Mouse (Mus musculus): ENCODE measurements around the gene Add3. TPM values are rescaled to one million over a fixed set of nuclear protein-coding genes. Genes with fewer than 3 reads are reported as not detected.

Gene Add3
- polyA plus RNA-seq, 1 experiment from 2014 or later, result 118 TPM

GRCm38 (mm10) chr19:53198706-53199572, 58.7 kb downstream of the Add3 start:
- ATAC-seq (replicated peaks; ENCODE audit: insufficient number of reproducible peaks, insufficient read depth, low FRiP score, low read depth), result no peak
- H3K4me2 ChIP-seq, result no peak overlapping the region

DNA sequence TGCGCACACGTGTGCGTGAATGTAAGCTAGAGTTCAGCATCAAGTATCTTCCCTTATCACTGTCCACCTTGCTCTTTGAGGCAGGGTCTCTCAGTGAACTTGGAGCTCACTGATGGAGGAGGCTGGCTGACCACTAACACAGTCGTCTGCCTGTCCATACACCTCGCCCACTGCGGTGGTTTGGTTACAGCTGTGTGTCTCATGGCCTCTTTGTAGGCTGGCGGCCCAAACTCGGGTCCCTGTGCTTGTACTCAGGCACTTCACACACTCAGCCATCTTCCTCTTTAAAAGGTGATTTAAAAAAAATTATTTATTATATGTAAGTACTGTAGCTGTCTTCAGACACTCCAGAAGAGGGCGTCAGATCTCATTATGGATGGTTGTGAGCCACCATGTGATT, 59.5 kb downstream of the Add3 start:
- no peaks in the 10 kb centered on the region for H3K27me3 ChIP-seq

More at GRCm38 (mm10) chr19:53198706-53199572, 58.7 kb downstream of the Add3 start:
- H3K9me3 ChIP-seq (replicated peaks), result no peaks in the 10 kb centered on the region
- no peaks in the 10 kb centered on the region for H3K27me3 ChIP-seq
- H3K4me1 ChIP-seq (replicated peaks), result peaks cover 27% of the 10 kb centered on the region
- no peak overlapping the region for H3K9ac ChIP-seq
- whole genome bisulfite sequencing, result 68% methylated on average over 17 of the region's 17 CpGs
- no peaks in the 10 kb centered on the region; the same call in 1 of the 2 replicates for H3K36me3 ChIP-seq
- no peak overlapping the region for H3K4me3 ChIP-seq
- H3K27ac ChIP-seq, result peak overlapping the region; percentile 26

GRCm38 (mm10) chr19:53202116-53202515, 61.9 kb downstream of the Add3 start:
- H3K27me3 ChIP-seq, result no peaks in the 10 kb centered on the region
- no peaks in the 10 kb centered on the region for H3K9me3 ChIP-seq (replicated peaks)
- H3K27ac ChIP-seq, result no peak overlapping the region
- H3K4me2 ChIP-seq, result no peak overlapping the region
- peaks cover 10% of the 10 kb centered on the region for H3K4me1 ChIP-seq (replicated peaks)
- 91% methylated on average over 1 of the region's 1 CpGs for WGBS
- H3K36me3 ChIP-seq, result no peaks in the 10 kb centered on the region; the same call in 1 of the 2 replicates
- H3K9ac ChIP-seq, result no peak overlapping the region
- no peak overlapping the region for H3K4me3 ChIP-seq
- no peak for ATAC-seq (replicated peaks; ENCODE audit: insufficient number of reproducible peaks, insufficient read depth, low FRiP score, low read depth)

More for the DNA sequence above, 59.5 kb downstream of the Add3 start:
- Histone ChIP-seq H3K36me3 (no peaks in the 10 kb centered on the region; the same call in 1 of the 2 replicates), H3K9ac (no peak overlapping the region), H3K4me3 (no peak overlapping the region), H3K4me2 (no peak overlapping the region), H3K27ac (peak overlapping the region; percentile 26), H3K4me1 (replicated peaks) (peaks cover 19% of the 10 kb centered on the region), H3K9me3 (replicated peaks) (no peaks in the 10 kb centered on the region)
- ATAC-seq (replicated peaks; ENCODE audit: insufficient number of reproducible peaks, insufficient read depth, low FRiP score, low read depth), result no peak
- 91% methylated on average over 9 of the region's 9 CpGs for WGBS

DNA sequence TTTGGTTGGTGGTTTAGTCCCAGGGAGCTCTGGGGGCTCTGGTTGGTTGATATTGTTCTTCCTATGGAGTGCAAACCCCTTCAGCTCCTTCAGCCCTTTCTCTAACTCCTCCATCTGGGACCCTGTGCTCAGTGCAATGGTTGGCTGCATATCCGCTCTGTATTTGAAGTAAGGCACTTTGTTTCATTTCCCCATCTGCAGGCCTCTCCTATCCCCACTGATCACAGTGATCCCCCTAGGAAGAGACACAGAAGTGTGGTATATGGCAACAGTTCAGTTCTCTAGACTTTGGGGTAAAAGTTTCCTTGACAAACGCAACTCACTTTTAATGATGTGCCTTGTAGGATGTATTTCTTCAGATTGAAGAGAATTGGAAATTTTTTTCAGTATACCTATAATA, 66.7 kb downstream of the Add3 start:
- H3K36me3 ChIP-seq, result no peaks in the 10 kb centered on the region; the same call in 1 of the 2 replicates
- no peaks in the 10 kb centered on the region for H3K27me3 ChIP-seq
- H3K9me3 ChIP-seq (replicated peaks), result no peaks in the 10 kb centered on the region
- no peak overlapping the region for H3K4me3 ChIP-seq
- WGBS, result 82% methylated on average over 2 of the region's 2 CpGs
- H3K27ac ChIP-seq, result no peak overlapping the region
- peaks cover 23% of the 10 kb centered on the region for H3K4me1 ChIP-seq (replicated peaks)
- no peak for ATAC-seq (replicated peaks; ENCODE audit: insufficient number of reproducible peaks, insufficient read depth, low FRiP score, low read depth)
- no peak overlapping the region for H3K4me2 ChIP-seq
- no peak overlapping the region for H3K9ac ChIP-seq

DNA sequence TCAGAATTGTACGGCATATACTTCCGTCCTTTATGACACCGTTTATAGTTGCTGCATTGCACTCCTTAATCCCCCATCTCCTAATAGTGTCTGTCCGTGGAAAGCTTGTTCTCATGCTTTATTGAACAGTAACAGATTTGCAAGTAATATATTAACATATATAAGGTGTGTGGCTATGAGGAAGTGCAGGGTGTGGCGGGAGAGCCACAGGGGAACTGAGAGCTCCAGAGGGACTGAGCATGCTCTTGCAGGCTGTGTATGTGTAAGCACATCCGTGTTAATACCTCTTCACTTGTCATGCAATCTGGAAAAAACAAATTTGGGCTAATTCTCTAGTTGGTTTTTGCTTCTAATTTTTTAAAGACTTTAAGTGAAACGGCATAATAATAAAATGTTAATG, 68.6 kb downstream of the Add3 start:
- no peak overlapping the region for H3K27ac ChIP-seq
- H3K36me3 ChIP-seq, result no peaks in the 10 kb centered on the region
- no peaks in the 10 kb centered on the region for H3K27me3 ChIP-seq
- H3K4me2 ChIP-seq, result no peak overlapping the region
- no peak overlapping the region for H3K9ac ChIP-seq
- H3K9me3 ChIP-seq (replicated peaks), result no peaks in the 10 kb centered on the region
- H3K4me3 ChIP-seq, result no peak overlapping the region
- WGBS, result 85% methylated on average over 7 of the region's 7 CpGs
- no peak for ATAC-seq (replicated peaks; ENCODE audit: insufficient number of reproducible peaks, insufficient read depth, low FRiP score, low read depth)
- peaks cover 31% of the 10 kb centered on the region for H3K4me1 ChIP-seq (replicated peaks)

DNA sequence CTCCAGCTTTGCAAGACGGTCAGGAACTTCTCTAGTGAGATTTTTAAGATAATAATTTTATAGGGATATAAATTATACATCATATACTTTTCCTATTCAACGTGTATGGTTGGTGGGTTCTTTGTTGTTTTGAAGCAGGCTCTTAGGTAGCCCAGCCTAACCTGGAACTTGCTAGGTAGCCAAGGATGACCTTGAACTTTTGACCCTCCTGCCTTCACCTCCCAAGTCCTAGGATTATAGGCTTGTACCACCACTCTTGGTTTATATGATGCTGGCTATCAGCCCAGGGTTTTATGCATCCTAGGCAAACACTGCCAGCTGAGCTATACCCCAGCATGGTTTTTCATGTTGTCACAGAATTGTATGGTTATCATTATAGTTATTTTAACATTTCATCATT, 70.0 kb downstream of the Add3 start:
- ATAC-seq (replicated peaks; ENCODE audit: insufficient number of reproducible peaks, insufficient read depth, low FRiP score, low read depth), result no peak
- 48% methylated on average over 2 of the region's 2 CpGs for WGBS
- Histone ChIP-seq H3K9me3 (replicated peaks) (no peaks in the 10 kb centered on the region), H3K27ac (no peak overlapping the region), H3K4me1 (replicated peaks) (peaks cover 39% of the 10 kb centered on the region), H3K9ac (no peak overlapping the region), H3K4me2 (no peak overlapping the region), H3K4me3 (no peak overlapping the region), H3K27me3 (no peaks in the 10 kb centered on the region), H3K36me3 (no peaks in the 10 kb centered on the region)

DNA sequence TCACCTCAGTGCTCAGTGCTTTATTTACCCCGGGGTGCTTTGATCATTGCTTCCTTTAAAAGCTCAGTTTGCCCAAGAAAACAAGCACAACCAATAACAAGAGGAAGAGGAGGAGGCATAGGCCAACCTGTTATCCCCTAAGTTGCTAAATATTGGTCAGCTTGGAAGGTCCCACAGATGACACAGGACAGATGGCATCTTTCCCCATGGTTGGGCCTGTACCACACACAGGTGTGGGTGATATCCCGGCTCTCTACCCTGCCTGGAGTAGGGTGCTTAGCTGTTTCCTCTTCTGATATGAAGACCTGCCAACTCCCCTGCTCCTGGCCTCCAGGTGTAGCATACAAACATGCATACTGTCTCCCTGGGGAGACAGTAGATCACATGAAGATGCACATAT, 75.1 kb downstream of the Add3 start:
- no peak for ATAC-seq (replicated peaks; ENCODE audit: insufficient number of reproducible peaks, insufficient read depth, low FRiP score, low read depth)
- peaks cover 45% of the 10 kb centered on the region for H3K4me1 ChIP-seq (replicated peaks)
- WGBS, result 62% methylated on average over 2 of the region's 2 CpGs

DNA sequence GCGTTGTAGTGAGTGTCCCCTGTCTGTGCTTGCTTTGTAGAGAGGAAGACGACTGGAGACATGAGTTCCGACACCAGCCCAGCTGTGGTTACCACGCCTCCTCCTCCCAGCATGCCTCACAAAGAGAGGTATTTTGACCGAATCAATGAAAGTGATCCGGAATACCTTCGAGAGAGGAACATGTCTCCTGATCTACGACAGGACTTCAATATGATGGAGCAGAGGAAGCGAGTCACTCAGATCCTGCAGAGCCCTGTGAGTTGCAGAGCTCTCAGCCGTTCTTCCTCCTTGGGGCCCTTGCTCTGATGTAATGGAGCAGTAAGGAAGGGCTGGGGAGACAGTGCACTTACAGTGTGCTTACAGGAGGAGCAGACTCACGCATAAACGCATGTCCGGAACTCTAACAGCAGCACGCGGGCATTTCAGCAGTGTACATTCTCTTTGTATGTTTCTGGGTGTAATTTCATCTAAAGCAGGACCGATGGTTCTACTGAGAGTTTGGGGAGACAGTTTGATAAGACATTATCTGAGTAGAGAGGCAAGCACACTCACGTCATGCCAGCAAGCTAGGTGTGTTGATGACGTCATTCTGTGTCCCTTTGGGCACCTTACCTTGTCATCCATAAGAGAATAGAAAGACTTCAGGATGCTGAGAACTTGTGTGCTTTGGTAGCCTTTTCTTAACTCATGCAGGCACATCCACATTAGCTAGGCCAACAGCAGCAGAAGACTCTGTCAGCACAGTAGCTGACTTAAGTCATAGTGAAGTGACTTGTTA, 76.7 kb downstream of the Add3 start:
- H3K4me1 ChIP-seq (replicated peaks), result peaks cover 34% of the 10 kb centered on the region
- H3K4me3 ChIP-seq, result no peak overlapping the region
- H3K36me3 ChIP-seq, result peaks cover 11% of the 10 kb centered on the region; the same call in 1 of the 2 replicates
- no peak overlapping the region for H3K9ac ChIP-seq
- ATAC-seq (replicated peaks; ENCODE audit: insufficient number of reproducible peaks, insufficient read depth, low FRiP score, low read depth), result no peak
- H3K27me3 ChIP-seq, result no peaks in the 10 kb centered on the region
- H3K27ac ChIP-seq, result peak overlapping the region; percentile 59; the same call in 1 of the 2 replicates
- H3K9me3 ChIP-seq (replicated peaks), result no peaks in the 10 kb centered on the region
- WGBS, result 76% methylated on average over 18 of the region's 18 CpGs
- no peak overlapping the region for H3K4me2 ChIP-seq

More for the DNA sequence above, 75.1 kb downstream of the Add3 start:
- H3K4me3 ChIP-seq, result no peak overlapping the region
- H3K9ac ChIP-seq, result no peak overlapping the region
- no peak overlapping the region for H3K27ac ChIP-seq
- H3K9me3 ChIP-seq (replicated peaks), result no peaks in the 10 kb centered on the region
- no peaks in the 10 kb centered on the region for H3K27me3 ChIP-seq
- H3K36me3 ChIP-seq, result peaks cover 11% of the 10 kb centered on the region; the same call in 1 of the 2 replicates
- no peak overlapping the region for H3K4me2 ChIP-seq

- Histone ChIP-seq H3K4me3 (no peak overlapping the region), H3K27me3 (no peaks in the 10 kb centered on the region), H3K4me2 (no peak overlapping the region), H3K36me3 (peaks cover 11% of the 10 kb centered on the region; the same call in 1 of the 2 replicates), H3K4me1 (replicated peaks) (peaks cover 27% of the 10 kb centered on the region), H3K27ac (peak overlapping the region; percentile 59), H3K9ac (no peak overlapping the region), H3K9me3 (replicated peaks) (no peaks in the 10 kb centered on the region)
- ATAC-seq (replicated peaks; ENCODE audit: insufficient number of reproducible peaks, insufficient read depth, low FRiP score, low read depth), result no peak
- WGBS, result 49% methylated on average over 8 of the region's 8 CpGs
These were observed 77.6 kb downstream of the Add3 start for GRCm38 (mm10) chr19:53217837-53218236.

DNA sequence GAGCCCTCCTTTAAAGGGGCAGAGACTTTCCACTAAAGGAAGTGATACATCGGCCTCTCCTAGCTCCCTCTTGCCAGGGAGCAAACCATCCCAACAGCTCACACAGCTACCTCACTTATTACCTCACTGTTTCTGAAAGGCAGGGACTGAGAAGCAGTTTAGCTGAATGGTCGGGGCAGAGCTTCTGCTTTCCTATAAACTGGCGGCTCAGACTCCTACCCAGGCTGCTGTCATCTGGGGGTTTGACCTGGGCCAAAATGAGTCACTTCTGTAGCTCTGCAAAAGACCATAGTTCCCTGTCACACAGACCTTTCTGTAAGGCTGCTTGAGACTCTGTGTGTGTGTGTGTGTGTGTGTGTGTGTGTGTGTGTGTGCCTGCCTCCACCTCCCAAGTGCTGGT, 79.1 kb downstream of the Add3 start:
- H3K9me3 ChIP-seq (replicated peaks), result no peaks in the 10 kb centered on the region
- 50% methylated on average over 3 of the region's 3 CpGs for WGBS
- H3K4me2 ChIP-seq, result no peak overlapping the region
- peaks cover 32% of the 10 kb centered on the region for H3K4me1 ChIP-seq (replicated peaks)
- no peaks in the 10 kb centered on the region for H3K27me3 ChIP-seq
- peaks cover 11% of the 10 kb centered on the region; the same call in 1 of the 2 replicates for H3K36me3 ChIP-seq
- H3K9ac ChIP-seq, result no peak overlapping the region
- ATAC-seq (replicated peaks; ENCODE audit: insufficient number of reproducible peaks, insufficient read depth, low FRiP score, low read depth), result no peak
- peak overlapping the region; percentile 2; the same call in 1 of the 2 replicates for H3K27ac ChIP-seq
- H3K4me3 ChIP-seq, result no peak overlapping the region

GRCm38 (mm10) chr19:53221186-53221585, 80.9 kb downstream of the Add3 start:
- 90% methylated on average over 3 of the region's 3 CpGs for WGBS
- no peak overlapping the region for H3K4me2 ChIP-seq
- no peak overlapping the region for H3K4me3 ChIP-seq
- H3K27me3 ChIP-seq, result no peaks in the 10 kb centered on the region
- no peak for ATAC-seq (replicated peaks; ENCODE audit: insufficient number of reproducible peaks, insufficient read depth, low FRiP score, low read depth)
- no peak overlapping the region for H3K9ac ChIP-seq
- H3K9me3 ChIP-seq (replicated peaks), result no peaks in the 10 kb centered on the region
- H3K36me3 ChIP-seq, result peaks cover 11% of the 10 kb centered on the region; the same call in 1 of the 2 replicates
- peaks cover 35% of the 10 kb centered on the region for H3K4me1 ChIP-seq (replicated peaks)
- no peak overlapping the region for H3K27ac ChIP-seq

Measured in heart, embryonic 15.5 days (tissue).